Mouse (Mus musculus) B cell, adult (primary cell): ENCODE measurements around the gene Sccpdh. TPM values are rescaled to one million over a fixed set of nuclear protein-coding genes. Genes with fewer than 3 reads are reported as not detected.

ENCODE experiments used
- total RNA-seq: library from RNA; stranded (reverse); gene quantifications from 4 replicates; pipeline ENCODE4 v1.2.4, GENCODE M21; 2023; ENCODE audit not compliant: inconsistent age

The Sccpdh gene
- total RNA-seq: 3.4 to 4.5 TPM (median 4.1 TPM) in 4 replicates

DNA sequence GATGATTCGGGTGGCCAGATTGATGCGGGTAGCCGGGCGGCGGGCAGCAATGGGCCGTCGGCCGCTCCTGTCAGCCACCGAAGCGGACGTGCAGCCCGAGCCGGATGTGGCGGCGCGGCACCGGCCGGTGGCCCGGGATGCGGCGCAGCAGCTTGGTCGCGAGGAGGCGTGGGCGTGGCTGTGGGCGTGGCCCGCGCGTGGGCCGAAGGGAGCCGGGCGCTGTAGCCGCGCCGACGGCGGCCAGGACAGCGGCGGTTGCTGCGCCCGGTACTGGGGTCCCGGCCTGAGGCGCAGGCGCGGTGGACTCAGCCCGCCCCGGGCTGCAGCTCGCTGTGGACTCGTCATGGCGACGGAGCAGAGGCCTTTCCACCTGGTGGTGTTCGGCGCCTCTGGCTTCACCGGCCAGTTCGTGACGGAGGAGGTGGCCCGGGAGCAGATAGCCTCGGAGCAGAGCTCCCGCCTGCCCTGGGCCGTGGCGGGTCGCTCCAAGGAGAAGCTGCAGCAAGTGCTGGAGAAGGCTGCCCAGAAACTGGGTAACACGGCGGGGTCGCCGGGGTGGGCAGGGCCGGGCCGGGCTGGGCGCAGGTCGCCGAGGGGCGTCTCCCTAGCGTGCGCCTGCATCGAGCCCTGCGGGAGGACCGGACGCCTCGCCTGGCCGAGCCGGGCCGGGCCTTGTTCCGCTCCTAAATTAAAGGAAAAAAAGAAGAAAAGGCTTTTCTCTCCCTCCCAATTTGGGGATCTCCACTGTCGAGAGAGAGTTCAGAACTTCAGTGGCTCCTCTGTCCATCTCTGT lies at the start of gene Sccpdh:
TSS of gene Sccpdh (plus strand) at position 198 of the 793 bp plus-strand sequence.

Other genes with a start within 250 kb of the Sccpdh start
- 26.8 to 36.1 TPM (median 34.5 TPM) in 4 replicates for gene Smyd3, start 150.2 kb upstream of the Sccpdh start, total RNA-seq
- gene Tfb2m, start 121.9 kb upstream of the Sccpdh start, total RNA-seq: 33.9 to 39.3 TPM (median 36.9 TPM) in 4 replicates
- gene Cnst, start 121.8 kb upstream of the Sccpdh start, total RNA-seq: 18.2 to 28.6 TPM (median 27.4 TPM) in 4 replicates
- not detected in 4 replicates for gene Kif28, start 77.1 kb downstream of the Sccpdh start, total RNA-seq
- gene Gm10518, start 135.2 kb downstream of the Sccpdh start, total RNA-seq: 0.39 TPM in 2 of 4 replicates, not detected in the others
- gene Ahctf1, start 135.5 kb downstream of the Sccpdh start, total RNA-seq: 110 to 127 TPM (median 121 TPM) in 4 replicates